Mouse (Mus musculus): ENCODE results near the gene Rergl.
A peak's percentile ranks its signal among the peaks of the same experiment; 100 is the strongest.

DNA sequence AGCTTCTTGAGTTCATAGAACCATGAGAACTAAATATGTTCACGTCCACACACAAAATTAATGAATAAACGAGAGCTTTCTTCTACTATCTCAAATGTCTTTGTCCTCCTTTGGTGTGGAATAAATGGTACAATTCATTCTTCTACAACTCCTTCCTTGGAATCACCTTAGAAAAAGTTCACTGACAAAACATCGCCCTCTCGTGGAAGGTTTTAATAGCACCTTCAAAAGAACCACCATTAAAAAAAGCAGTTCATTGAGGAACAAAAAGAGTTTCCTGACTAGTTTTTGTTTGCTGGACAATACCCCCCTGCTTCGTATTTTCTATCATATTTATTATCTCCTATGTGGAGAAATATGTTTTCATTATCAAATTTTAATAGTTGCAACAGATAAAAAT is 40.7 kb downstream of the Rergl start:
- TF ChIP-seq CTCF (IDR thresholded peaks at IDR 0.05) (peak; percentile 52), POLR2A (IDR thresholded peaks at IDR 0.05; ENCODE audit: insufficient read depth, low read depth, low read length) (no peak)
